Mouse (Mus musculus): ENCODE measurements at regions not wholly inside any gene's neighbourhood (a gene's known extent, or its start where the extent isn't known, plus 50 kb on each side); places are given as distances from the start of the nearest gene placed in this dataset.

GRCm38 (mm10) chr1:142605224-142605623 lies 1035.2 kb upstream of the B3galt2 start:
- no peak for DNase-seq

GRCm38 (mm10) chr1:142606082-142606481 lies 1034.4 kb upstream of the B3galt2 start:
- no peak for DNase-seq

- no peak for DNase-seq
These were observed 1019.0 kb upstream of the B3galt2 start for GRCm38 (mm10) chr1:142621464-142621863.

- no peak for DNase-seq
These were observed 1016.2 kb upstream of the B3galt2 start for GRCm38 (mm10) chr1:142624303-142624702.

GRCm38 (mm10) chr1:142655289-142655688 lies 985.2 kb upstream of the B3galt2 start:
- no peak for DNase-seq

GRCm38 (mm10) chr1:142665262-142665661 lies 975.2 kb upstream of the B3galt2 start:
- peak; percentile 15 for DNase-seq

GRCm38 (mm10) chr1:142679917-142680316 lies 960.5 kb upstream of the B3galt2 start:
- DNase-seq, result no peak

- no peak for DNase-seq
These were observed 951.6 kb upstream of the B3galt2 start for GRCm38 (mm10) chr1:142688828-142689227.

- no peak for DNase-seq
These were observed 945.3 kb upstream of the B3galt2 start for GRCm38 (mm10) chr1:142695179-142695578.

- DNase-seq, result no peak
These were observed 932.2 kb upstream of the B3galt2 start for GRCm38 (mm10) chr1:142708263-142708662.

GRCm38 (mm10) chr1:142730259-142730658 lies 910.2 kb upstream of the B3galt2 start:
- DNase-seq, result no peak

GRCm38 (mm10) chr1:142734108-142734507 lies 906.4 kb upstream of the B3galt2 start:
- DNase-seq, result no peak

GRCm38 (mm10) chr1:142738376-142738775 lies 902.1 kb upstream of the B3galt2 start:
- DNase-seq, result no peak

- no peak for DNase-seq
These were observed 898.2 kb upstream of the B3galt2 start for GRCm38 (mm10) chr1:142742307-142742706.

- no peak for DNase-seq
These were observed 869.5 kb upstream of the B3galt2 start for GRCm38 (mm10) chr1:142771010-142771409.

Measured in heart, adult 11 months (tissue).